Mouse (Mus musculus) neutrophil, adult 5-6 weeks (primary cell): ENCODE data around the gene Hist1h3d. TPM values are rescaled to one million over a fixed set of nuclear protein-coding genes. Genes with fewer than 3 reads are reported as not detected.
"Not testable (repeated sequence)": the region's sequence is repeated elsewhere in the genome, so short reads cannot be mapped to it uniquely, and the experiment has no call there.

Experiments
- ATAC-seq: fragments of 151-379, 151-347 bp; 2 replicates; pipeline ENCODE4 v1.8.0; 2017; ENCODE audit warnings: mild to moderate bottlenecking, moderate TSS enrichment; ENCODE audit not compliant: insufficient number of reproducible peaks, poor library complexity, low FRiP score, severe bottlenecking; ENCODE audit errors: extremely low read depth
- total RNA-seq: library from RNA; stranded (forward); fragments of 200-1000 nt; gene quantifications from 2 replicates; pipeline ENCODE4 v1.2.3, GENCODE M21; 2017

The Hist1h3d gene
- total RNA-seq, 1 experiment from 2014 or later = 12.9 TPM

GRCm38 (mm10) chr13:23539821-23540220 lies 35.7 kb upstream of the Hist1h3d start:
- ATAC-seq = not testable (repeated sequence)

DNA sequence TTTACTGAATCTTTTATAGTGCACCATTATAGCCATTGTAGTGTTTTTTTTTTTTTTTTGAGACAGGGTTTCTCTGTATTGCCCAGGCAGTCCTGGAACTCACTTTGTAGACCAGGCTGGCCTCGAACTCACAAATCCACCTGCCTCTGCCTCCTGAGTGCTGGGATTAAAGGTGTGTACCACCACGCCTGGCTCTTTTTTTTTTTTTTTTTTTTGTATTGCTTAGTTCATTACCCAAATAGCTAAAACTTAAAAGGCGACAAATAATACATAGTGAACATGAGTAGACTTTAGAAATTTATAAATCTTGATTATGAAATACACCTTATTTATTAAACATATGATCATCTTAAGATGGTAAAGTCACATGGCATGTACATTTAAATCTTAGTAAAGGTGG lies 34.1 kb upstream of the Hist1h3d start:
- no peak for ATAC-seq

- not testable (repeated sequence) for ATAC-seq
Observed at GRCm38 (mm10) chr13:23542225-23542980, 33.2 kb upstream of the Hist1h3d start.

DNA sequence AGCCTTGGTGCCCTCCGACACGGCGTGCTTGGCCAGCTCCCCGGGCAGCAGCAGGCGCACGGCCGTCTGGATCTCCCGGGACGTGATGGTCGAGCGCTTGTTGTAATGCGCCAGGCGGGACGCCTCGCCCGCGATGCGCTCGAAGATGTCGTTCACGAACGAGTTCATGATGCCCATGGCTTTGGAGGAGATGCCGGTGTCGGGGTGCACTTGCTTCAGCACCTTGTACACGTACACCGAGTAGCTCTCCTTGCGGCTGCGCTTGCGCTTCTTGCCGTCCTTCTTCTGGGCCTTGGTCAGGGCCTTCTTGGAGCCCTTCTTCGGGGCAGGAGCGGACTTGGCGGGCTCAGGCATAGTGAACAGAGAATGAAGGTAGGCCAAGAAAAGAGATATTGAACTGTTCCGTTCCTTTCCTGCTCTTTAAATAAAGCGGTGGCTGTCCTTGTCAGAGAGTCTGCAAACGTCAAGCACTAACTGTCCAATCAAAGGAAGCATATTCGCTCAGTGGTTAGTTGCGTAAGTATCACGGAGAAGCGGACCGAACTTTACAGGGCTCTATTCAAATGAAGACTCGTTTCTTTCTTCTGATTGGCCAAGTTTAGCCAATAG lies 32.5 kb upstream of the Hist1h3d start, which contains the start of gene Hist1h2bh:
TSS of gene Hist1h2bh (minus strand) at position 394 of the 609 bp plus-strand sequence.
- ATAC-seq = peak; percentile 88

DNA sequence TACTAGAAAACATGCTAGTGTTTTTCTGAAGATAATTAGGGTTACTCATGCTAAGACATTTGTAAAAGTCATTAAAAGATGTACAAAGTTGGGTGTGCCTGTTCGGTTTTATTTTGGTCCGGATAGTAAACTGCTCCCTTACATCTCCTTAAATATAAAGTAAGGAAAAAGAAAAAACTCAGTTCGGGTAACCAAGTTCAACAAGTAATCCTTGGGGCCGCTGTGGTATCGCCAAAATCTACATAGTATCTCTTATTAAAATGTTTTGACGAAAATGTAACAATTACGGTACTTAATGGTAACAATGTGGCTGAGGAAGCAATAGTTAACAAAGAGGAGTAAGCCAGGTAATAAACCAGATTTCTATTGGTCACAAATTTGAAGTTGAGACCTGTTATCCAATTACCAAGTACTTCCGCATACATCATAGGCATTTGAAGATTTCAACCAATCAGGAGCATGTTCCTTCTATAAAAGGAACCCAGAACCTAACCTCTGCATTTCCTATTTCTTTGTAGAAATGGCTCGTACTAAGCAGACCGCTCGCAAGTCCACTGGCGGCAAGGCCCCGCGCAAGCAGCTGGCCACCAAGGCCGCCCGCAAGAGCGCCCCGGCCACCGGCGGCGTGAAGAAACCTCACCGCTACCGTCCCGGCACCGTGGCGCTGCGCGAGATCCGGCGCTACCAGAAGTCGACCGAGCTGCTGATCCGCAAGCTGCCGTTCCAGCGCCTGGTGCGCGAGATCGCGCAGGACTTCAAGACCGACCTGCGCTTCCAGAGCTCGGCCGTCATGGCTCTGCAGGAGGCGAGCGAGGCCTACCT lies 31.4 kb upstream of the Hist1h3d start, which contains the start of gene Hist1h3f:
TSS of gene Hist1h3f (plus strand) at position 88 of the 822 bp plus-strand sequence.
- peak; percentile 91 for ATAC-seq

DNA sequence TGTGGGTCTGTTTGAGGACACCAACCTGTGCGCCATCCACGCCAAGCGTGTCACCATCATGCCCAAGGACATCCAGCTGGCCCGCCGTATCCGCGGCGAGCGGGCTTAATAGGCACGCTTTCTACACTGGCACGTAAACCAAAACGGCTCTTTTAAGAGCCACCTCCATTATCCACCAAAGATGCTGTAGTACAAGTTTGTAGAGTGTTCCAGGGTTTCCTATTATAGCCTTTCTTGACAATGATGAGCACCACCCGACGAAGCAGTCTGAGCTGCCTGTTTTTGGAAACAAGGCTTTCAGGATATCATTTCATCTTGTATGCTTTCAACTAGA lies 30.8 kb upstream of the Hist1h3d start:
- ATAC-seq = not testable (repeated sequence)

GRCm38 (mm10) chr13:23546694-23547093 lies 28.9 kb upstream of the Hist1h3d start:
- ATAC-seq = no peak

DNA sequence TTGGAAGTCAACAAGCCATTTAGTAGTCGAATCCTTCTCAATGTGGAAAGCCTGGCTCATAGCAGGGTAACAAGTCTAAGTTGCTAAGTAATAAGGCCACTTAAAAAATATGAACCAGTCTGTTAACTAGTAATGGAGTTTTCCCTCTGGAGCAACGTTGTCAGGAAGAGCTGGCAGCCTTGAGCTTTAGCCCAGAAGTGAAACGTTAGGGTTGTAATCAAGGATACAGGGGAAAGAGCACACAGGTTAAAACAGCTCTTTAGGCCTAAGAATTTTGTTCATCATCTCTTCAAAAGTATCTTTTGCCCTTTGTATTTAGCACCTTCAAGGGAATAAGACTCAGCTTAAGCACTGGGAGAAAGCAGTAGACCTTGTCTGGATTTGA lies 24.8 kb upstream of the Hist1h3d start:
- no peak for ATAC-seq

GRCm38 (mm10) chr13:23551146-23551834 lies 24.3 kb upstream of the Hist1h3d start, which contains the start of gene Hist1h4f:
Gene Hist1h4f, minus strand, starts transcription at chr13:23551648.
- peak; percentile 70 for ATAC-seq

GRCm38 (mm10) chr13:23551931-23552914 lies 23.3 kb upstream of the Hist1h3d start:
- ATAC-seq = no peak

- ATAC-seq = no peak
Observed at GRCm38 (mm10) chr13:23552962-23553361, 22.6 kb upstream of the Hist1h3d start, which contains the start of gene Hist1h1d. Gene Hist1h1d, plus strand, starts transcription at chr13:23553262.

GRCm38 (mm10) chr13:23554393-23554792 lies 21.2 kb upstream of the Hist1h3d start:
- no peak for ATAC-seq

- ATAC-seq = peak; percentile 72
Observed at GRCm38 (mm10) chr13:23554925-23555838, 20.4 kb upstream of the Hist1h3d start.

GRCm38 (mm10) chr13:23555839-23556416 lies 19.6 kb upstream of the Hist1h3d start:
- ATAC-seq = peak; percentile 58; the same call in 1 of the 2 replicates

DNA sequence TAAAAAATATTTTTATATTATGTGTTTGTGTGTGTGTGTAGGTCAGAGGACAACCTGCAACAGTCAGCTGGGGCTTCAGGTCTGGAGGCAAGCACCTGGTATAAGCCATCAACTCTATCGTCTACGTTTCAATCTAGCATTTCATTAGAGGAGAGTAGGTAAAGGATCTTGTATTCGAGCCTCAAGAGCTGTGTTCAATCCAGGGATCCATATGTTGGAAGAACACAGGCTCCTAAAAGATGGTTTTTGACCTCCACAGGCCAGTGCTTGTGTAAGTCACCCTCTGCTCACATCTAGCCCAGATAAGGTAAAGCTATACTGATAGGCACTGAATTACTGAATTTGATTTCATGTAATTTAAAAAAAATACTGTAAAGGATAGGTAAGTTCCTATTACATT lies 18.7 kb upstream of the Hist1h3d start:
- no peak for ATAC-seq

DNA sequence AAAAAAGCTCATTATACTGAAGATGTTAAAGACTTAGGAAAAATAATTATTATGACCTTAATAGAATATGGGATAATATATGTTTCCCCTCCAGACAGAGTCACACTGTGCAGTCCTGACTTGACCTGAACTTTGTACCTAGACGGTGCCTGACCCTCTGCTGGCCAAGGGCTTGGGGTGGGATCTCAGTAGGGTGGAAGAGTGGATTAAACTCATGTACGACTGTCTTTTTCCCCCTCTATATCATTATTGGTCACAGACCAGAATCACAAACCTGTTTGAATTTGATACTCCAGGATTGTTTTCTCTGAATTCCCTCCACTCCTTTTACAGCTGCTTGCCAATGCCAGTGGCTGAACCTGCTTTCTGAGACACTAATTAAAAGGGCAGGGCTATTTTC lies 14.9 kb upstream of the Hist1h3d start:
- not testable (repeated sequence) for ATAC-seq

DNA sequence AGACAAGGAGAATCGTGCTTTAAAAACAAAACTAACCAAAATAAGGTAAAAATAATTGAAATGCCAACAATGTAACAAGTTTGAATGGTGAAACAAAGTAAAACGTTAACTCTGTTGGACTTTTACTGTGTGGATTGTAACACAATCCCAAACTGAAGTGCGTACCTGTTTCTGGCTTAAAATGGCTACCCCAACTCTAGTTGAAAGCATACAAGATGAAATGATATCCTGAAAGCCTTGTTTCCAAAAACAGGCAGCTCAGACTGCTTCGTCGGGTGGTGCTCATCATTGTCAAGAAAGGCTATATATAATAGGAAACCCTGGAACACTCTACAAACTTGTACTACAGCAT lies 14.1 kb upstream of the Hist1h3d start:
- ATAC-seq = not testable (repeated sequence)
